Mouse (Mus musculus) erythroblast, embryonic 14.5 days (primary cell): ENCODE data around the gene Vrk1.

Experiments used
- GATA1 ChIP-seq: IDR thresholded peaks from 2 replicates; pipeline ENCODE4 v1.6.1; 2012; ENCODE audit warnings: low read length, inconsistent platforms, mixed read lengths
- TAL1 ChIP-seq: IDR thresholded peaks from 3 replicates; pipeline ENCODE4 v1.6.1; 2012; ENCODE audit warnings: low read length, inconsistent platforms, mixed read lengths

- TF ChIP-seq GATA1 (no peak), TAL1 (no peak)
These were observed 92.0 kb downstream of the Vrk1 start for GRCm38 (mm10) chr12:106102003-106102402.
